In the genomic region with DNA sequence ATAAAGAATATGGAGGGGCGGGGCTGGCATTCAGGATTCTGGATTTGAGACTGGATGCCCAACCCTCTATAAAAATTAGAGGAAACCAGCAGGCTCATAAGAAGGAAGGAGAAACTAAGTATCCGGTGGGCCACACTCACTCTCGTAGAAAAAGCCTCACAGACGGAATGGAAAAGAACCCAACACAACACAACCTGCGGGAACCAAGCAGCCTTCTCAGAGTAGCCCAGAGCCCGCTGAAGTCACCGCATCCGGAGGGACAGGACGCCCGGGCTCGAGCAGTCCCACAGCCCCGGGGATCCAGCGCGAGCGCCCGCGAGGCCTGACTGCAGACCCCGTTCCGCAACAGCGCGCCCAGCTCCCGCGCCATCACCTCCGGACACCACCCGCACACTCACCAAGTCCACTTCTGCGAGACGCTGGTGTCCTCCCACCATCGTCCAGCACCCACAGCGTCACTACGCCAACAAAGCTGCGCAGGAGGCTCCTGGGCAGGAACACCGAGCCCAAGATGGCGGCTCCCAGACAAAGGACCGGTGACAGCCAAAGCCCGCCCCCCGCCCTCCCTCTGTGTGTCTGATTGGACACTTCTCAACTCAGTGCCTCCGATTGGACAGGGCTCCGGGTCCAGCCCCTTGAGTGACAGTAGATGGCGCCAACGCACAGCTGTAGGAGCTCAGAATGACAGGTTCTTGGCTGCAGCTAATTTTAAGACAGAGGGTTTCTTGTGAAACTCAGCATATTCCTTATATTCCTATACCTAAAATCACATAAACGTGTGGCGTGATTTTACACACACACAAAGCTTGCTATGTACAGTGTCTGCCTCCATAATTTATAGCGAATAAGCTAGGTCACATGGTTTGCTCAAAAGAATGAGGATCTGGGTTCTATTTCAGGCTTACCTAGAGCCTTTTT, we compare ENCODE assay signal across 7 mouse cellular contexts. TPM values are rescaled to one million over a fixed set of nuclear protein-coding genes. Genes with fewer than 3 reads are reported as not detected.
A peak's percentile ranks its signal among the peaks of the same experiment; 100 is the strongest.
DNase-seq lines count a peak whose midpoint lies in the region; ATAC-seq lines count a peak whose summit lies in the region.

A gene (minus strand): TSS at position 551 of the 918 bp plus-strand sequence.

- peak within 1 kb of the TSS; percentile 96 for H3K9ac ChIP-seq in embryonic facial prominence, embryonic 11.5 days (replicated peaks; ENCODE audit: low read length)
- H3K9ac ChIP-seq in midbrain, embryonic 13.5 days (replicated peaks), result peak within 1 kb of the TSS; percentile 98

- H3K27me3 ChIP-seq in embryonic facial prominence, embryonic 11.5 days (ENCODE audit: control insufficient read depth, insufficient read depth, low read length), result no peaks in the 10 kb centered on the region
- H3K27me3 ChIP-seq in limb, embryonic 10.5 days (ENCODE audit: low read depth, poor library complexity, severe bottlenecking), result no peaks in the 10 kb centered on the region
- no peaks in the 10 kb centered on the region for H3K27me3 ChIP-seq in midbrain, embryonic 13.5 days

- no peaks in the 10 kb centered on the region for H3K9me3 ChIP-seq in embryonic facial prominence, embryonic 11.5 days (replicated peaks; ENCODE audit: control insufficient read depth, low read length)
- peaks cover 3% of the 10 kb centered on the region; the same call in 1 of the 2 replicates for H3K9me3 ChIP-seq in limb, embryonic 10.5 days (replicated peaks)
- H3K9me3 ChIP-seq in midbrain, embryonic 13.5 days, result peaks cover 25% of the 10 kb centered on the region

- ATAC-seq in embryonic facial prominence, embryonic 11.5 days (replicated peaks; ENCODE audit: insufficient number of reproducible peaks, low FRiP score, low TSS enrichment, low read depth), result peak; percentile 95
- ATAC-seq in granulocyte monocyte progenitor cell, adult 5-6 weeks (replicated peaks; ENCODE audit: poor library complexity, severe bottlenecking), result peak; percentile 87
- peak; percentile 95 for ATAC-seq in midbrain, embryonic 13.5 days

- peak within 1 kb of the TSS; percentile 14; the same call in 1 of the 2 replicates for H3K4me2 ChIP-seq in embryonic facial prominence, embryonic 11.5 days (ENCODE audit: low read depth, low read length)
- peak within 1 kb of the TSS; percentile 48 for H3K4me2 ChIP-seq in midbrain, embryonic 13.5 days (replicated peaks)

- peak within 1 kb of the TSS; percentile 90 for H3K27ac ChIP-seq in embryonic facial prominence, embryonic 11.5 days (replicated peaks; ENCODE audit: low read depth, low read length)
- H3K27ac ChIP-seq in limb, embryonic 10.5 days, result peak within 1 kb of the TSS; percentile 98
- H3K27ac ChIP-seq in midbrain, embryonic 13.5 days, result peak within 1 kb of the TSS; percentile 99

- under 1% methylated on average over 41 of the region's 43 CpGs for whole genome bisulfite sequencing in embryonic facial prominence, embryonic 11.5 days
- WGBS in limb, embryonic 10.5 days, result under 1% methylated on average over 43 of the region's 43 CpGs
- WGBS in midbrain, embryonic 13.5 days, result 1% methylated on average over 43 of the region's 43 CpGs

- DNase-seq in adrenal gland, postnatal 14 days, result peak; percentile 97
- peak; percentile 97 for DNase-seq in embryonic facial prominence, embryonic 11.5 days (ENCODE audit: low spot score)
- peak; percentile 95 for DNase-seq in kidney, adult 11 months
- peak; percentile 96 for DNase-seq in limb, embryonic 10.5 days (ENCODE audit: low spot score)
- peak; percentile 77 for DNase-seq in spleen, adult 12 weeks (ENCODE audit: low spot score)

- H3K4me3 ChIP-seq in embryonic facial prominence, embryonic 11.5 days (ENCODE audit: low read depth, low read length), result peak within 1 kb of the TSS; percentile 81
- H3K4me3 ChIP-seq in limb, embryonic 10.5 days, result peak within 1 kb of the TSS; percentile 86
- peak within 1 kb of the TSS; percentile 87 for H3K4me3 ChIP-seq in midbrain, embryonic 13.5 days (replicated peaks)

- no peaks in the 10 kb centered on the region for H3K4me1 ChIP-seq in embryonic facial prominence, embryonic 11.5 days (ENCODE audit: control insufficient read depth, insufficient read depth, low read length)
- peaks cover 12% of the 10 kb centered on the region for H3K4me1 ChIP-seq in limb, embryonic 10.5 days
- H3K4me1 ChIP-seq in midbrain, embryonic 13.5 days (replicated peaks), result peaks cover 31% of the 10 kb centered on the region

- H3K36me3 ChIP-seq in embryonic facial prominence, embryonic 11.5 days (replicated peaks; ENCODE audit: control insufficient read depth, insufficient read depth, low read depth, low read length), result peaks cover 20% of the 10 kb centered on the region
- H3K36me3 ChIP-seq in limb, embryonic 10.5 days, result peaks cover 41% of the 10 kb centered on the region
- peaks cover 38% of the 10 kb centered on the region for H3K36me3 ChIP-seq in midbrain, embryonic 13.5 days

RNA-seq across cellular contexts. Expression of the gene that starts here (rescaled TPM):
- 20.0 and 24.1 TPM in 2 replicates for total RNA-seq in adrenal gland, postnatal 14 days (2021)
- 79.1 and 91.8 TPM in 2 replicates for polyA plus RNA-seq in embryonic facial prominence, embryonic 11.5 days (2014; fragmentation: Nextera tagmentation; extraction: Ambion mirVana)
- 34.4 and 34.7 TPM in 2 replicates for total RNA-seq in granulocyte monocyte progenitor cell, adult 5-6 weeks (2014; fragmentation: Nextera tagmentation)
- 56.2 and 72.1 TPM in 2 replicates for total RNA-seq in granulocyte monocyte progenitor cell, adult 5-6 weeks (2017)
- 58.4 and 70.5 TPM in 2 replicates for polyA plus RNA-seq in limb, embryonic 10.5 days (2016; fragmentation: Nextera tagmentation; extraction: Ambion mirVana)
- 91.2 and 95.3 TPM in 2 replicates for polyA plus RNA-seq in midbrain, embryonic 13.5 days (2015; fragmentation: Nextera tagmentation; extraction: Ambion mirVana)

Comparison
In these comparisons a context has a peak if more than half of its experiments do, and no peak if none do; other contexts are left out.
1. Peak in every context shown above with its lines: DNase-seq, ATAC-seq, H3K4me3 ChIP-seq and H3K27ac ChIP-seq.